Mouse (Mus musculus): Measurements from ENCODE around the gene Bex4. TPM values are rescaled to one million over a fixed set of nuclear protein-coding genes. Genes with fewer than 3 reads are reported as not detected.
A peak's percentile ranks its signal among the peaks of the same experiment; 100 is the strongest.
"Not testable (repeated sequence)": the region's sequence is repeated elsewhere in the genome, so short reads cannot be mapped to it uniquely, and the experiment has no call there.

Gene Bex4
- polyA plus RNA-seq (2014; fragmentation: Nextera tagmentation; extraction: Ambion mirVana), result 221 and 236 TPM in 2 replicates

DNA sequence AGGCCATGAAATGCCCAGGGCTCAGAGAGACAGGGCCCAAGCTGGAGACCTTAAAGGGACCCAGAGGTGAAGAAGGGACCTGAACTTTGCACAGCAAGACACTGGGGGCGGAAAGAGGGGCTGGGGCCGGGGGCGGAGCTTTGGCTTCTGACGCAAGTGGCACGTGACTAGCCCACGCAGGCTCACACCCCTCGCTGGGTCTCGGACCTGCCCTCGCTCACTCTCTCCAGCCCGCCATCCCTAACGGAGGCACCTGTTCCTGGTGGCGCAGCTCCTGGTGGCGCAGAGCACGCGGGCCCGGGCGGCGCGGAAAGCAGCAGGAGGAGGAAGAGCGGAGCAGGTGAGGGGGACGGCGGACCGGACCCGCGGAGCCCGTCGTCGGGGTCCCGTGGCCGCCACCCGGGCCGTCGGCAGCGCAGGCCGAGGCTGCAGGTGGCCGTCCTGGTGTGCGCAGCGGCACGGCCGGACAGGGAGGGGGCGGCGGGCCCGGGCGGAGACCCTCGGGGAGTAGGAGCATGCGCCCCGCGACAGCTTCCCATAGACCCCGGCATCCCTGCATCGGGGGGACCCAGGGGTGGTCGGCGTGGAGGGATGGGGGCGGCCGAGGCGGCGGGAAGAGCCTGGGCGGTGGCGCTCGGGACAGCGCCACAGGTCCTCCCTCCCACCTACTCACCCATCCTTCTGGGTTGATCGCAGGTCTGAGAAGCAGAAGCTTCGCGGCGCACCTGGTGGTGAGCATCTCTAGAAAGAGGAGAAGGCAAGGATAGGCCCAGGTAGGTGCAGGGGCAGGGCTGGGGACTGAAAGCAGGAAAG is at the start of gene Bex4:
Gene Bex4 (plus strand): TSS at position 170 of the 813 bp plus-strand sequence.
- not testable (repeated sequence) for H3K27ac ChIP-seq (ENCODE audit: low read depth, low read length); H3K27me3 ChIP-seq (ENCODE audit: control insufficient read depth, insufficient read depth, low read length); H3K4me1 ChIP-seq (ENCODE audit: control insufficient read depth, insufficient read depth, low read length); H3K9me3 ChIP-seq (replicated peaks; ENCODE audit: control insufficient read depth, low read length); H3K36me3 ChIP-seq (ENCODE audit: control insufficient read depth, insufficient read depth, low read length)
- H3K9ac ChIP-seq (ENCODE audit: low read depth, low read length), result peak within 1 kb of the TSS; percentile 62
- 27% methylated on average over 11 of the region's 64 CpGs for WGBS (ENCODE audit: insufficient replicate concordance)
- peak within 1 kb of the TSS; percentile 55 for H3K4me2 ChIP-seq
- peak; percentile 79 for ATAC-seq (replicated peaks; ENCODE audit: insufficient number of reproducible peaks, low FRiP score, low TSS enrichment)
- peak within 1 kb of the TSS; percentile 43 for H3K4me3 ChIP-seq (ENCODE audit: low read depth, low read length)

DNA sequence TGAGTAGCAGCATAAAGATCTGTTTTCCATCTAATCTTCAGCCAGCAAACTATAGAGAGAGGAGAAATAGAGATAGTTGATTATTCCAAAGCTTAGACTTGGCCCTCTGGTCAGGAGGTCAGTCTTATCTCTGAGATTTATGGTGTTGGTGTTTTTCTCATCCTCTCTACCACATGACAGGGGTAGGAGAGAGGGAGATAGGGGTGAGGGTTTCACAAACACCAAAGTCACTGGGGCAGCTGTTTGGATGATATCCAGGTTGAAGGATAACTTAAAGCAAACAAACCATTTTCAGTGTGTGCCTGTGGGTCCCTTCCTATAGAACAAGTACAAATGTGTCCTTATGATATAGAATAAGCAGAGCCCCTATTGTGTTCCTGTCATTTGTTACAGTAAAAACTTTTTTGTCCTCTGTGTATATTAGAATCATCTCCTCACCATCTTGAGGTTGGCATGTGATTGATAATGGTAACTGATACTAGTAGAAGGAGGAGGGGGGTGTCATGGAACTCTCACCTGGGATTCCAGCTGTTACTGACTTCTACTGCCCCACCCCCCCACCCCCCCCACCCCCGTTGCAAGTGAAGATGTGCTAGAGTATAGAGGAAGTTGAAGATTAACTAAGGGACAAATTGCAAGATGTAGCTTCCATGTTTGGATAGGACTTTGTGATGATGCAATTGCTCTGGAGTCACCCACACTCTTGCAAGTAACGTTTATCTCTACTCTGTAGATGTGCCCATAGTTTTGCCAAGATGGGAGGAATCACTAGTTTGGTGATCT is 46.1 kb upstream of the Bex4 start:
- Histone ChIP-seq H3K9me3 (replicated peaks; ENCODE audit: control insufficient read depth, low read length) (no peaks in the 10 kb centered on the region), H3K4me3 (ENCODE audit: low read depth, low read length) (no peak overlapping the region), H3K27ac (ENCODE audit: low read depth, low read length) (no peak overlapping the region), H3K27me3 (ENCODE audit: control insufficient read depth, insufficient read depth, low read length) (no peaks in the 10 kb centered on the region), H3K36me3 (ENCODE audit: control insufficient read depth, insufficient read depth, low read length) (no peaks in the 10 kb centered on the region), H3K4me2 (no peak overlapping the region), H3K9ac (ENCODE audit: low read depth, low read length) (no peak overlapping the region), H3K4me1 (ENCODE audit: control insufficient read depth, insufficient read depth, low read length) (no peaks in the 10 kb centered on the region)
- WGBS (ENCODE audit: insufficient replicate concordance), result 38% methylated on average over 2 of the region's 2 CpGs
- no peak for ATAC-seq (replicated peaks; ENCODE audit: insufficient number of reproducible peaks, low FRiP score, low TSS enrichment)

DNA sequence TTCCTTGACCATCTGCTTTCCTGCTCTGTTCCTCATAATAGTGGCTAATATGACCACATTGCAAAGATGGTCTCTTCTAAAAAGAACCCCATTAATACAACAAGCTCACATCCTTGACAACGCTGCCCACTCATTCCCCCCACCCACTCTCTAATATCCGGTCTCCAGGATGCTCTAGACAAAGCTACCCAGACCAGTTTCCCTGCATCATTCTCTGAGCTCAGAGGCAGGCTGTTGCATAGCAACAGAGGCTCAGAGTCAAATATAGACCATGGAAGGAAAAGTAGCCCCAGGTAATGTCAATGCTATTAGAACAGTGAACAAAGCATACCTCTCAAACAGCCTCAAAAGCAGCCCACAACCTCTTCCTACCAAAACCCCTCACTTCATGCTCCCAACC is 44.4 kb upstream of the Bex4 start:
- ATAC-seq (replicated peaks; ENCODE audit: insufficient number of reproducible peaks, low FRiP score, low TSS enrichment), result no peak
- 69% methylated on average over 2 of the region's 2 CpGs for WGBS (ENCODE audit: insufficient replicate concordance)
- H3K27me3 ChIP-seq (ENCODE audit: control insufficient read depth, insufficient read depth, low read length), result no peaks in the 10 kb centered on the region
- H3K9ac ChIP-seq (ENCODE audit: low read depth, low read length), result no peak overlapping the region
- H3K4me3 ChIP-seq (ENCODE audit: low read depth, low read length), result no peak overlapping the region
- no peaks in the 10 kb centered on the region for H3K9me3 ChIP-seq (replicated peaks; ENCODE audit: control insufficient read depth, low read length)
- H3K4me1 ChIP-seq (ENCODE audit: control insufficient read depth, insufficient read depth, low read length), result no peaks in the 10 kb centered on the region
- no peaks in the 10 kb centered on the region for H3K36me3 ChIP-seq (ENCODE audit: control insufficient read depth, insufficient read depth, low read length)
- no peak overlapping the region for H3K4me2 ChIP-seq
- no peak overlapping the region for H3K27ac ChIP-seq (ENCODE audit: low read depth, low read length)

DNA sequence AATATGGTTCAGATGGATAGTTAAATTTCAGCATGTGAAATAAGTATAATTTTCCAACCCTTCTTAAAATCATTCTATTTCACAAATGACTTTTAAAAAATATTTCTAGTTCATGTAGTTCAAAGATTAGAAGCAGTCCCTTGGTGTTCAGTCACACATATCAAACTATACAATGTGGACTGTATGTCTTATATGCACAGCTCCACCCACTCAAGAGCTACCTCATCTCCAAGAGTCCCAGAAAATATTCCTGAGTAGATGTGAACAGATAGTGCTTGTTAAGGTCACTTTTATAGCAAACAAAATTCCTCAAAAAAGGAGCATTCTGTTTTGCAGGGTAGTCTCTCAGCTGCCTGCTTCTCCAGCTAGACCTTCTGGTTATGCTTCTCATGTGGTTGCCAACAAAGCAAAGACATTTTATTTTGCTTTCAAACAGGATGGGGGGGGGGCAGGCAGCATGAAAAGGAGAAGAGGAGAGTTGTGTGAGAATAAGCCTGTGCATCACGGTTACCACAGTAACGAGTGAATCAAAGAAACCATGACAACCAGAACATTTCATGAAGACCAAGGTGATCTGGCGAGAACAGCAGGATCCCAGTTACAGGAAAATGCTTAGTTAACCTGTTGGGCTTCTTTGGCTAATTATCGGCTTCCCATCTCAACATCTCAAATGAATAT is 34.6 kb upstream of the Bex4 start:
- Histone ChIP-seq H3K9me3 (replicated peaks; ENCODE audit: control insufficient read depth, low read length) (no peaks in the 10 kb centered on the region), H3K4me3 (ENCODE audit: low read depth, low read length) (no peak overlapping the region), H3K4me2 (no peak overlapping the region), H3K36me3 (ENCODE audit: control insufficient read depth, insufficient read depth, low read length) (no peaks in the 10 kb centered on the region), H3K4me1 (ENCODE audit: control insufficient read depth, insufficient read depth, low read length) (no peaks in the 10 kb centered on the region), H3K27me3 (ENCODE audit: control insufficient read depth, insufficient read depth, low read length) (no peaks in the 10 kb centered on the region), H3K9ac (ENCODE audit: low read depth, low read length) (no peak overlapping the region), H3K27ac (ENCODE audit: low read depth, low read length) (no peak overlapping the region)
- 58% methylated on average over 4 of the region's 4 CpGs for WGBS (ENCODE audit: insufficient replicate concordance)
- ATAC-seq (replicated peaks; ENCODE audit: insufficient number of reproducible peaks, low FRiP score, low TSS enrichment), result no peak

DNA sequence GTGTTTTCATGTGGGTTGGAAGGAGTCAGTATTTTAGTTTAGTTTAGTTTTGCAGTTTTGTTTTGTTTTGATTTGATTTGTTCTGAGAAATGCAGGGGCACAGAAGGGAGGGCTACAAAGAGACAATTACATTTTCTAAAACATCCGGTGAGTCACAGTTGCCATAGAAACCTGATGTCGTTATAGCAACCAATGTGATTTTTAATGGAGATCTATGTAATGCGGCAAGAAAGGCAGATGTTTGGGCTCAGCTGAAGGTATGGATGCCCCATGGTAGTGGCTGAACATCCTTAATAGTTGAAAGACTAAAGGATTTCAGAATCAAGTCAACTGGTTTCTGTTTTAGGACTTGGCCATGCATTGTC is 34.1 kb upstream of the Bex4 start:
- Histone ChIP-seq H3K4me3 (ENCODE audit: low read depth, low read length) (no peak overlapping the region), H3K27me3 (ENCODE audit: control insufficient read depth, insufficient read depth, low read length) (no peaks in the 10 kb centered on the region), H3K4me1 (ENCODE audit: control insufficient read depth, insufficient read depth, low read length) (no peaks in the 10 kb centered on the region), H3K9me3 (replicated peaks; ENCODE audit: control insufficient read depth, low read length) (no peaks in the 10 kb centered on the region), H3K9ac (ENCODE audit: low read depth, low read length) (no peak overlapping the region), H3K36me3 (ENCODE audit: control insufficient read depth, insufficient read depth, low read length) (no peaks in the 10 kb centered on the region), H3K4me2 (no peak overlapping the region), H3K27ac (ENCODE audit: low read depth, low read length) (no peak overlapping the region)
- WGBS (ENCODE audit: insufficient replicate concordance), result 66% methylated on average over 3 of the region's 3 CpGs
- no peak for ATAC-seq (replicated peaks; ENCODE audit: insufficient number of reproducible peaks, low FRiP score, low TSS enrichment)

DNA sequence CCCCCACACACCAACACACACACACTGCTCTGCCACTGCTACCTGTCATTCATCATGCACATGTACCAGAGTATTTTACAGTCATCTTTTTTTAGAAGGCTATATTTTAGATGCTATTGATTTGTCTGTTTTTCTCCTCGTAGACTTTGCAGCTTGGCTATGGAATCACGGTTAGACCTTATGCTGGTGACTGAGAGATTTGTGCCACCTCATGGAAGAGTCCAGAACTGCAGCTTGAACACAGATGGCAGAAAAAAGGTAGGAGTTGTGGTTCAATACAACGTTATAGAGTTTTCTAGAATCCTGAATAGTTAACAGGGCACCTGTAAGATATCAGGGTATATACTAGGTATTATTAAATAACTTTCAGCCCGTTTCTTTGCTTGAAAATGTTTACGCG is 30.9 kb upstream of the Bex4 start:
- H3K27me3 ChIP-seq (ENCODE audit: control insufficient read depth, insufficient read depth, low read length), result no peaks in the 10 kb centered on the region
- no peak overlapping the region for H3K27ac ChIP-seq (ENCODE audit: low read depth, low read length)
- H3K4me2 ChIP-seq, result no peak overlapping the region

DNA sequence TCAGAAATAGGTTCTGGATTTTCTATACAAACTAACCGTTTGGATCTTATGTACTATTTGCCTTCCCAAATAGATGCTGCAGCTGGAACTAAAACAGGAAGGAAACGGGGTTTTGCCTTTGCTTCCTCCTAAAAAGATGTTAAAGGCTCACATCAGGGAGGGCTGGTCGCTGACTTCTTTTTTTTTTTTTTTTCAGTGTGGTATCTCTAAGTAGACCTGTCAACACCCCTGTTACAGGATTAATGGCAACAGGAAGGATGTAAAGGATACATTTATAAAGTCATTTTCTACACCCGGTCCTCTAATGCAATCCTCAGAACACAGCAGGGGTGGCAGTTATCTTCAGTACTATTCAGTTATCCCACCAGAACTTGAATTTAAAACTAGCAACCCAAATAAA is 23.8 kb upstream of the Bex4 start:
- 24% methylated on average over 4 of the region's 4 CpGs for WGBS (ENCODE audit: insufficient replicate concordance)
- H3K4me3 ChIP-seq (ENCODE audit: low read depth, low read length), result no peak overlapping the region
- H3K27me3 ChIP-seq (ENCODE audit: control insufficient read depth, insufficient read depth, low read length), result no peaks in the 10 kb centered on the region
- H3K27ac ChIP-seq (ENCODE audit: low read depth, low read length), result no peak overlapping the region
- H3K36me3 ChIP-seq (ENCODE audit: control insufficient read depth, insufficient read depth, low read length), result no peaks in the 10 kb centered on the region
- H3K9ac ChIP-seq (ENCODE audit: low read depth, low read length), result no peak overlapping the region
- no peak for ATAC-seq (replicated peaks; ENCODE audit: insufficient number of reproducible peaks, low FRiP score, low TSS enrichment)
- peak overlapping the region; percentile 59 for H3K4me2 ChIP-seq
- no peaks in the 10 kb centered on the region for H3K4me1 ChIP-seq (ENCODE audit: control insufficient read depth, insufficient read depth, low read length)
- no peaks in the 10 kb centered on the region for H3K9me3 ChIP-seq (replicated peaks; ENCODE audit: control insufficient read depth, low read length)

More for the DNA sequence above, 30.9 kb upstream of the Bex4 start:
- Histone ChIP-seq H3K36me3 (ENCODE audit: control insufficient read depth, insufficient read depth, low read length) (no peaks in the 10 kb centered on the region), H3K9me3 (replicated peaks; ENCODE audit: control insufficient read depth, low read length) (no peaks in the 10 kb centered on the region), H3K9ac (ENCODE audit: low read depth, low read length) (no peak overlapping the region), H3K4me3 (ENCODE audit: low read depth, low read length) (no peak overlapping the region), H3K4me1 (ENCODE audit: control insufficient read depth, insufficient read depth, low read length) (no peaks in the 10 kb centered on the region)
- WGBS (ENCODE audit: insufficient replicate concordance), result 43% methylated on average over 6 of the region's 6 CpGs
- ATAC-seq (replicated peaks; ENCODE audit: insufficient number of reproducible peaks, low FRiP score, low TSS enrichment), result no peak

DNA sequence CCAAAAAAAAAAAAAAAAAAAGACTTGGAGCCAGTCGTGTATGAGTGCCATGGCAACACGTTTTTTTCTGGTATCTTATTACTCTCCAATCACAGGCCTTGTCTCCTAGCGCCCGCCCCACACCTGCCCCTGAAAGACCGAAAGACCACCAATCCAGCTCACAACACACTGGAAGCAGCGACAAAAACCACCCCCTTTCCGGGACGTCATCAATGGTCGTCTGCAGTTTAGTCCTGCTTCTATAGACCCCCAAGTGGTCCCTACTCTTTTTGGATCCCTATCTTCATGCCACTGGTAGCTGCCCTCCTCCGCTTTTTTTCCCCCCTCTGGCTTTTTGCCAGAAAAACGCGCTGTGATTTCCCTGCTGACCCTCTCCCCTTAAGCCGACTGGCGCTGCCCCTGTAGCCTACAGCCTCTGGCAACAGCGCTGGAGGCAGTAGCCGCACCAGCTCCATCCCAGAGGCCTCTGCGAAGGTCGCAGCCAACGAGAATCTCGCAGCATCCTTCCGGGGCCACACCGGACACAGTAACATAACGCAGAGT is 23.3 kb upstream of the Bex4 start:
- no peaks in the 10 kb centered on the region for H3K4me1 ChIP-seq (ENCODE audit: control insufficient read depth, insufficient read depth, low read length)
- peak overlapping the region; percentile 41; the same call in 1 of the 2 replicates for H3K27ac ChIP-seq (ENCODE audit: low read depth, low read length)
- peak; percentile 85 for ATAC-seq (replicated peaks; ENCODE audit: insufficient number of reproducible peaks, low FRiP score, low TSS enrichment)
- H3K9ac ChIP-seq (ENCODE audit: low read depth, low read length), result 0 out of 2 replicates have a peak overlapping the region, but pooled peaks have one; percentile 47
- H3K4me3 ChIP-seq (ENCODE audit: low read depth, low read length), result peak overlapping the region; percentile 40
- H3K4me2 ChIP-seq, result peak overlapping the region; percentile 59
- WGBS (ENCODE audit: insufficient replicate concordance), result 18% methylated on average over 23 of the region's 23 CpGs
- no peaks in the 10 kb centered on the region for H3K27me3 ChIP-seq (ENCODE audit: control insufficient read depth, insufficient read depth, low read length)
- H3K36me3 ChIP-seq (ENCODE audit: control insufficient read depth, insufficient read depth, low read length), result no peaks in the 10 kb centered on the region
- no peaks in the 10 kb centered on the region for H3K9me3 ChIP-seq (replicated peaks; ENCODE audit: control insufficient read depth, low read length)
